Mouse (Mus musculus) right cerebral cortex, postnatal 14 days (tissue): ENCODE measurements around the gene Bdkrb1.

ENCODE experiments used
- DNase-seq: peaks from one replicate; pipeline ENCODE4 v3.0.0; 2022

The Bdkrb1 gene

GRCm38 (mm10) chr12:105602581-105603210 is at the start of gene Bdkrb1:
Gene Bdkrb1 (plus strand): TSS chr12:105603085.
- DNase-seq = no peak

GRCm38 (mm10) chr12:105554151-105554772 is 48.6 kb upstream of the Bdkrb1 start:
- DNase-seq = no peak

GRCm38 (mm10) chr12:105555172-105555571 is 47.7 kb upstream of the Bdkrb1 start:
- DNase-seq = no peak

- DNase-seq = no peak
Measured at GRCm38 (mm10) chr12:105557250-105557925, 45.5 kb upstream of the Bdkrb1 start.

GRCm38 (mm10) chr12:105561007-105561534 is 41.8 kb upstream of the Bdkrb1 start:
- peak; percentile 25 for DNase-seq

GRCm38 (mm10) chr12:105562056-105562820 is 40.6 kb upstream of the Bdkrb1 start:
- no peak for DNase-seq

- no peak for DNase-seq
Measured at GRCm38 (mm10) chr12:105562936-105563680, 39.8 kb upstream of the Bdkrb1 start, which contains the start of gene Bdkrb2. Gene Bdkrb2 (plus strand): TSS chr12:105563226.

- no peak for DNase-seq
Measured at GRCm38 (mm10) chr12:105563726-105564275, 39.1 kb upstream of the Bdkrb1 start.

- DNase-seq = no peak
Measured at GRCm38 (mm10) chr12:105565221-105565620, 37.7 kb upstream of the Bdkrb1 start.

GRCm38 (mm10) chr12:105571867-105572266 is 31.0 kb upstream of the Bdkrb1 start:
- no peak for DNase-seq

GRCm38 (mm10) chr12:105572622-105573021 is 30.3 kb upstream of the Bdkrb1 start:
- DNase-seq = no peak

- DNase-seq = no peak
Measured at GRCm38 (mm10) chr12:105574356-105574755, 28.5 kb upstream of the Bdkrb1 start.

GRCm38 (mm10) chr12:105580490-105580889 is 22.4 kb upstream of the Bdkrb1 start:
- no peak for DNase-seq

- DNase-seq = no peak
Measured at GRCm38 (mm10) chr12:105582486-105582885, 20.4 kb upstream of the Bdkrb1 start.

GRCm38 (mm10) chr12:105583484-105583883 is 19.4 kb upstream of the Bdkrb1 start:
- no peak for DNase-seq

- peak; percentile 71 for DNase-seq
Measured at GRCm38 (mm10) chr12:105584851-105585250, 18.0 kb upstream of the Bdkrb1 start.

- DNase-seq = no peak
Measured at GRCm38 (mm10) chr12:105587526-105587925, 15.4 kb upstream of the Bdkrb1 start.

- DNase-seq = no peak
Measured at GRCm38 (mm10) chr12:105590786-105591185, 12.1 kb upstream of the Bdkrb1 start.

- no peak for DNase-seq
Measured at GRCm38 (mm10) chr12:105592361-105592761, 10.5 kb upstream of the Bdkrb1 start.

GRCm38 (mm10) chr12:105593471-105593870 is 9.4 kb upstream of the Bdkrb1 start:
- DNase-seq = no peak

GRCm38 (mm10) chr12:105597135-105597534 is 5.8 kb upstream of the Bdkrb1 start:
- no peak for DNase-seq

- DNase-seq = no peak
Measured at GRCm38 (mm10) chr12:105598503-105598902, 4.4 kb upstream of the Bdkrb1 start.
